Mouse (Mus musculus) testis, adult 2 months (tissue): ENCODE results near the gene Aire.

Source experiments
- CTCF ChIP-seq: fragments of 200-500 bp; IDR thresholded peaks from 2 replicates; pipeline ENCODE4 v1.5.1; 2012; ENCODE audit warnings: low read depth, mild to moderate bottlenecking, inconsistent platforms, low read length, moderate library complexity; ENCODE audit not compliant: control insufficient read depth, insufficient read depth, insufficient replicate concordance
- POLR2A ChIP-seq: fragments of 200-500 bp; IDR thresholded peaks from 2 replicates; pipeline ENCODE4 v1.6.1; 2012; ENCODE audit warnings: low read depth, mild to moderate bottlenecking, inconsistent platforms, low read length, moderate library complexity; ENCODE audit not compliant: control insufficient read depth

GRCm38 (mm10) chr10:78048061-78048730 lies 4.8 kb upstream of the Aire start:
- no peak for TF ChIP-seq POLR2A
- no peak for TF ChIP-seq CTCF
